Mouse (Mus musculus) MEL (cell line): ENCODE data around the gene Pmpcb. TPM values are rescaled to one million over a fixed set of nuclear protein-coding genes. Genes with fewer than 3 reads are reported as not detected.

Experiments used
- DNase-seq: peaks from one replicate; pipeline ENCODE4 v3.0.0; 2011; ENCODE audit warnings: low read depth, low spot score
- H3K27ac ChIP-seq: 2 replicates; pipeline ENCODE4 v1.5.1; 2012; ENCODE audit warnings: low read depth, mild to moderate bottlenecking, control low read depth, low read length, moderate library complexity; ENCODE audit not compliant: control insufficient read depth
- H3K27me3 ChIP-seq, 2 experiments: fragments of 150-350 bp in 1 of 2; sonication (generic) in 1 of 2; 2 replicates each; pipeline ENCODE4 v1.6.1; 2012; ENCODE audit warnings: low read length in 2 of 2, mild to moderate bottlenecking in 2 of 2, improper control_type of control experiment in 1 of 2, moderate library complexity in 1 of 2; ENCODE audit not compliant: insufficient read depth in 2 of 2, control insufficient read depth in 1 of 2
- H3K36me3 ChIP-seq, 2 experiments: 2 replicates each; pipeline ENCODE4 v1.6.1; 2012 to 2014; ENCODE audit warnings: low read length in 2 of 2, improper control_type of control experiment in 1 of 2, inconsistent platforms in 1 of 2, mild to moderate bottlenecking in 1 of 2; ENCODE audit not compliant: insufficient read depth in 2 of 2, control insufficient read depth in 1 of 2
- H3K4me1 ChIP-seq, 2 experiments: fragments of 150-350 bp in 1 of 2; sonication (generic) in 1 of 2; 2 replicates each; pipeline ENCODE4 v1.6.1; 2012; ENCODE audit warnings: low read length in 2 of 2, improper control_type of control experiment in 1 of 2, mild to moderate bottlenecking in 1 of 2; ENCODE audit not compliant: insufficient read depth in 2 of 2, control insufficient read depth in 1 of 2
- H3K4me3 ChIP-seq, 2 experiments: fragments of 150-350 bp in 1 of 2; sonication (generic) in 1 of 2; 2 replicates each; pipeline ENCODE4 v1.5.1; 2012; ENCODE audit warnings: low read depth in 2 of 2, low read length in 2 of 2, mild to moderate bottlenecking in 2 of 2, moderate library complexity in 2 of 2, control low read depth in 1 of 2, improper control_type of control experiment in 1 of 2; ENCODE audit not compliant: control insufficient read depth in 1 of 2, insufficient read depth in 1 of 2
- H3K79me2 ChIP-seq: 2 replicates; pipeline ENCODE4 v1.6.1; 2012; ENCODE audit warnings: mild to moderate bottlenecking, low read length, moderate library complexity; ENCODE audit not compliant: control insufficient read depth, poor library complexity, insufficient read depth
- H3K9ac ChIP-seq: 2 replicates; pipeline ENCODE4 v1.6.1; 2012; ENCODE audit warnings: low read depth, mild to moderate bottlenecking, control low read depth, low read length, moderate library complexity; ENCODE audit not compliant: control insufficient read depth, poor library complexity, severe bottlenecking
- H3K9me3 ChIP-seq: fragments of 150-350 bp; sonication (generic); replicated peaks from 2 replicates; pipeline ENCODE4 v1.6.1; 2012; ENCODE audit warnings: mild to moderate bottlenecking, low read length, improper control_type of control experiment, moderate library complexity; ENCODE audit not compliant: insufficient read depth
- E2F4 ChIP-seq: IDR thresholded peaks from 2 replicates; pipeline ENCODE4 v1.6.1; 2011; ENCODE audit warnings: low read depth, low read length, improper control_type of control experiment, borderline replicate concordance
- ELF1 ChIP-seq: IDR thresholded peaks from 2 replicates; pipeline ENCODE4 v1.6.1; 2014; ENCODE audit warnings: low read depth, mild to moderate bottlenecking, inconsistent platforms, low read length, improper control_type of control experiment, moderate library complexity
- EP300 ChIP-seq, 2 experiments: IDR thresholded peaks; 2 replicates each; pipeline ENCODE4 v1.6.1; 2011; ENCODE audit warnings: improper control_type of control experiment in 2 of 2, low read length in 2 of 2, low read depth in 1 of 2, mild to moderate bottlenecking in 1 of 2
- KAT2A ChIP-seq: conservative IDR thresholded peaks from 2 replicates; pipeline ENCODE4 v1.6.1; 2012; ENCODE audit warnings: low read depth, low read length, improper control_type of control experiment, inconsistent platforms
- MAZ ChIP-seq: IDR thresholded peaks from 2 replicates; pipeline ENCODE4 v1.6.1; 2012; ENCODE audit warnings: low read depth, mild to moderate bottlenecking, inconsistent platforms, low read length, improper control_type of control experiment
- MXI1 ChIP-seq: IDR thresholded peaks from 2 replicates; pipeline ENCODE4 v1.6.1; 2011; ENCODE audit warnings: mild to moderate bottlenecking, low read depth, low read length, improper control_type of control experiment
- NELFE ChIP-seq: IDR thresholded peaks from 2 replicates; pipeline ENCODE4 v1.6.1; 2011; ENCODE audit warnings: low read depth, low read length, improper control_type of control experiment
- NRF1 ChIP-seq: IDR thresholded peaks from 2 replicates; pipeline ENCODE4 v1.6.1; 2014; ENCODE audit warnings: low read depth, mild to moderate bottlenecking, inconsistent platforms, low read length, improper control_type of control experiment, moderate library complexity; ENCODE audit not compliant: poor library complexity, insufficient read depth, severe bottlenecking
- POLR2AphosphoS2 ChIP-seq: IDR thresholded peaks from 2 replicates; pipeline ENCODE4 v1.6.1; 2011; ENCODE audit warnings: low read length, improper control_type of control experiment
- TAL1 ChIP-seq: IDR thresholded peaks from 2 replicates; pipeline ENCODE4 v1.6.1; 2012; ENCODE audit warnings: mild to moderate bottlenecking, inconsistent platforms, low read length, moderate library complexity, mixed read lengths
- polyA plus RNA-seq, 2 experiments: library from polyadenylated mRNA; stranded (reverse) in 1 of 2; unstranded in 1 of 2; fragments of >175 nt in 1 of 2; fragments of >200 nt in 1 of 2; gene quantifications; 2 replicates each; pipeline versions ENCODE4 v1.2.1 to v1.2.4; 2012; ENCODE audit warnings: low replicate concordance in 2 of 2, low read depth in 1 of 2; ENCODE audit not compliant: insufficient read length in 2 of 2, insufficient read depth in 1 of 2, missing spikeins in 1 of 2
- total RNA-seq: library from RNA; depleted of rRNA; stranded (reverse); fragments of 300-350 nt; gene quantifications from 2 replicates; pipeline ENCODE4 v1.2.3, GENCODE M21; 2012

Gene Pmpcb
- total and polyA plus RNA-seq, 3 experiments: 162 to 265 (median 172) TPM

GRCm38 (mm10) chr5:21739881-21740280 lies 2.9 kb downstream of the Pmpcb start:
- H3K9ac ChIP-seq: no peak overlapping the region

DNA sequence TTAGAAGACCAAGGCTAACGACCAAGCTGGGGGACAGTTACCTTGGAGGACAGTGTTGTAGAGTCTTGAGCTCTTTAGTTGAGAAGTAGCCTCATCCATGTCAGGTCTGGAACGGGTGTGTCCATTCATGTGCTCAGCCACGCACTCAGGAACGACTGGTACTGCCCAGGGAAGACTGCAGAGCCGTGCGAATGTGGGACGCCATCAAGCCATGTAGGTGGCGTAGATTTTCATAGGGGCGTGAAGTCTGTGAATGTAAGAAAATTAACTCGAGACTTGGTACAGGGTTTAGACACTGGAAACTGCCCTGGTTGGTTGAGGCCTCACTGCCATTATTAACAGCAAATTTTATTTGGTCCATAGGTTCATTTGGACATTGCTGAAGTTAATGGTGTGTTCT lies 6.7 kb downstream of the Pmpcb start:
- Histone ChIP-seq H3K4me3 (no peak overlapping the region), H3K9ac (no peak overlapping the region), H3K79me2 (peaks cover 2% of the 10 kb centered on the region; the same call in 1 of the 2 replicates), H3K4me1 (no peaks in the 10 kb centered on the region), H3K27me3 (no peaks in the 10 kb centered on the region), H3K36me3 (peaks cover 0 to 25% of the 10 kb centered on the region in 2 experiments; a peak in 3 of 4 replicates), H3K27ac (no peak overlapping the region), H3K9me3 (no peaks in the 10 kb centered on the region)
- DNase-seq: no peak
- TF ChIP-seq NELFE (no peak), MAZ (no peak), E2F4 (no peak), MXI1 (no peak), KAT2A (no peak)
- TF ChIP-seq, all 39 proteins: peak for 0

More at GRCm38 (mm10) chr5:21739881-21740280, 2.9 kb downstream of the Pmpcb start:
- TF ChIP-seq ELF1 (no peak), NELFE (no peak), POLR2AphosphoS2 (no peak)
- Histone ChIP-seq H3K36me3 (peaks cover 4 to 10% of the 10 kb centered on the region in 2 experiments), H3K79me2 (peaks cover 16% of the 10 kb centered on the region), H3K4me3 (no peak overlapping the region), H3K9me3 (no peaks in the 10 kb centered on the region), H3K27ac (no peak overlapping the region), H3K4me1 (peaks cover 0 to 14% of the 10 kb centered on the region in 2 experiments; a peak in 3 of 4 replicates), H3K27me3 (no peaks in the 10 kb centered on the region)
- DNase-seq: no peak

DNA sequence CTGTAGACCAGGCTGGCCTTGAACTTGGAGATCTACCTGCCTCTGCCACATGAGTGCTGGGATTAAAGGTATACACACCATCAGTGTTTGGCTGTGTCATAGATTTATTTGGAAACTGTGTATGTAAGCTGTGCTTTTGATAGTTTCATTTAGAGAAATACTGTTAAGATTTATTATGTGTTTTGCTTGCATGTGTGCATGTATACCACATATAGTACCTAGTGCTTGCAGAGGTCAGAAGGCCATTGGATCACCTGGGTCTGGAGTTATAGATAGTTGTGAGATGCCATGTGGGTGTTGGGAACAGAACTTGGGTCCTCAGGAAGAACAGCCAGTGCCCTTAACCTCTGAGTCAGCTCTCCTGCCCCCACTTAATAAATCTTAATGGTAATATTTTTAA lies 7.7 kb downstream of the Pmpcb start:
- no peak for DNase-seq
- no peak overlapping the region for H3K27ac ChIP-seq
- no peaks in the 10 kb centered on the region for H3K9me3 ChIP-seq
- no peak for TF ChIP-seq EP300 (IDR thresholded peaks at IDR 0.05; ENCODE audit: low read depth in 1 of 2, low read length in 2 of 2)
- TF ChIP-seq TAL1: no peak
- no peak for TF ChIP-seq NRF1
- no peak for TF ChIP-seq MAZ
- no peak for TF ChIP-seq NELFE
- H3K27me3 ChIP-seq: no peaks in the 10 kb centered on the region
- H3K79me2 ChIP-seq: no peaks in the 10 kb centered on the region
- H3K9ac ChIP-seq: no peak overlapping the region
- H3K4me3 ChIP-seq: no peak overlapping the region
- no peaks in the 10 kb centered on the region for H3K4me1 ChIP-seq
- H3K36me3 ChIP-seq: peaks cover 0 to 27% of the 10 kb centered on the region in 2 experiments; a peak in 3 of 4 replicates
